Mouse (Mus musculus): ENCODE results near the gene Rnf213. TPM values are rescaled to one million over a fixed set of nuclear protein-coding genes. Genes with fewer than 3 reads are reported as not detected.
A peak's percentile ranks its signal among the peaks of the same experiment; 100 is the strongest.

Rnf213 gene
- polyA plus RNA-seq, 1 experiment from 2014 or later = 12.0 TPM

DNA sequence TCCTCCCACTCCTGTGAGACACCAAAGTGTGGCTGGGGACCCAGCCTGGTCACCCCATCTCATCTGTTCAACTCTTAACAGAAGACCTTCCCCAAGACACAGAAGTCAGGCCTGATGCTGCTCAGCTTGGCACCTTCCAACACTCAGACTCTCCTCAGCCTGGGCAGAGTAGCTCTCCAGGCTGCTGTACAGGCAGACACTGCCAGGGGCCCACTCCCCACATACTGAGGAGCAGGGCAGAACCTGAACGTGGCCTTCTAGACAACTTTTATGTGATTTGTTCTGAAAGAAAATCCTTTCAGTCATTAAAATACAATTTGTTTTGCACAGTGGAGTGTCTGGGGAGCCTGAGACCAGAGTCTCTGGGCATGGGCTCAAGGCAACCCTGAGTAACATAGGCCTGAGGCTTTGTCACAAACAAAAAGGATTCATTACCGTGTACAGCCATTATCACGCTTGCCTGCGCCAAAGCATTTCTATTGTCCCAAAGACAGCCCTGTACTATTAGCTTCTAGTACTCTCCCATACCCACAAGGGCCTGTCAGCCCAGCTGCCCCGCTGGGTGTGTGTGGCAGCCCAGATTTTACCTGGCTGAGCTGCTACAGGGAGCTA lies 116.4 kb downstream of the Rnf213 start:
- Histone ChIP-seq H3K4me2 (ENCODE audit: low read length) (no peak overlapping the region), H3K27me3 (ENCODE audit: control insufficient read depth, insufficient read depth, low read length) (peaks cover 3% of the 10 kb centered on the region; the same call in 1 of the 2 replicates), H3K9me3 (ENCODE audit: control insufficient read depth, low read length) (no peaks in the 10 kb centered on the region), H3K9ac (ENCODE audit: low read length) (no peak overlapping the region), H3K4me1 (ENCODE audit: control insufficient read depth in 2 of 2, insufficient read depth in 2 of 2, low read length in 2 of 2) (no peaks in the 10 kb centered on the region), H3K4me3 (ENCODE audit: control insufficient read depth in 1 of 2, insufficient read depth in 1 of 2, low read depth in 1 of 2, low read length in 2 of 2) (no peak overlapping the region), H3K36me3 (ENCODE audit: control insufficient read depth, insufficient read depth, low read length) (peaks cover 36% of the 10 kb centered on the region), H3K27ac (replicated peaks in 1 of 2; ENCODE audit: control insufficient read depth in 1 of 2, insufficient read depth in 1 of 2, low read depth in 2 of 2, low read length in 2 of 2) (no peak overlapping the region)
- ATAC-seq (ENCODE audit: insufficient number of reproducible peaks, insufficient read depth, low FRiP score, low read depth) = no peak
- 69% methylated on average over 5 of the region's 5 CpGs for WGBS

- ATAC-seq (ENCODE audit: insufficient number of reproducible peaks, insufficient read depth, low FRiP score, low read depth) = no peak
- Histone ChIP-seq H3K27me3 (ENCODE audit: control insufficient read depth, insufficient read depth, low read length) (peaks cover 26% of the 10 kb centered on the region), H3K4me1 (ENCODE audit: control insufficient read depth in 2 of 2, insufficient read depth in 2 of 2, low read length in 2 of 2) (no peaks in the 10 kb centered on the region), H3K9me3 (ENCODE audit: control insufficient read depth, low read length) (no peaks in the 10 kb centered on the region), H3K27ac (replicated peaks in 1 of 2; ENCODE audit: control insufficient read depth in 1 of 2, insufficient read depth in 1 of 2, low read depth in 2 of 2, low read length in 2 of 2) (no peak overlapping the region), H3K4me3 (ENCODE audit: control insufficient read depth in 1 of 2, insufficient read depth in 1 of 2, low read depth in 1 of 2, low read length in 2 of 2) (no peak overlapping the region), H3K36me3 (ENCODE audit: control insufficient read depth, insufficient read depth, low read length) (peaks cover 9% of the 10 kb centered on the region), H3K9ac (ENCODE audit: low read length) (no peak overlapping the region), H3K4me2 (ENCODE audit: low read length) (no peak overlapping the region)
- WGBS = 35% methylated on average over 9 of the region's 9 CpGs
Observed at GRCm38 (mm10) chr11:119513038-119513659, 120.2 kb downstream of the Rnf213 start.

- Histone ChIP-seq H3K27me3 (ENCODE audit: control insufficient read depth, insufficient read depth, low read length) (peaks cover 26% of the 10 kb centered on the region), H3K9ac (ENCODE audit: low read length) (no peak overlapping the region), H3K9me3 (ENCODE audit: control insufficient read depth, low read length) (no peaks in the 10 kb centered on the region), H3K36me3 (ENCODE audit: control insufficient read depth, insufficient read depth, low read length) (no peaks in the 10 kb centered on the region), H3K4me2 (ENCODE audit: low read length) (peak overlapping the region; percentile 50), H3K27ac (replicated peaks in 1 of 2; ENCODE audit: control insufficient read depth in 1 of 2, insufficient read depth in 1 of 2, low read depth in 2 of 2, low read length in 2 of 2) (no peak overlapping the region), H3K4me3 (ENCODE audit: control insufficient read depth in 1 of 2, insufficient read depth in 1 of 2, low read depth in 1 of 2, low read length in 2 of 2) (no peak overlapping the region), H3K4me1 (ENCODE audit: control insufficient read depth in 2 of 2, insufficient read depth in 2 of 2, low read length in 2 of 2) (no peaks in the 10 kb centered on the region)
- WGBS = 45% methylated on average over 16 of the region's 16 CpGs
- ATAC-seq (ENCODE audit: insufficient number of reproducible peaks, insufficient read depth, low FRiP score, low read depth) = no peak
Observed at GRCm38 (mm10) chr11:119514108-119514860, 121.4 kb downstream of the Rnf213 start.

DNA sequence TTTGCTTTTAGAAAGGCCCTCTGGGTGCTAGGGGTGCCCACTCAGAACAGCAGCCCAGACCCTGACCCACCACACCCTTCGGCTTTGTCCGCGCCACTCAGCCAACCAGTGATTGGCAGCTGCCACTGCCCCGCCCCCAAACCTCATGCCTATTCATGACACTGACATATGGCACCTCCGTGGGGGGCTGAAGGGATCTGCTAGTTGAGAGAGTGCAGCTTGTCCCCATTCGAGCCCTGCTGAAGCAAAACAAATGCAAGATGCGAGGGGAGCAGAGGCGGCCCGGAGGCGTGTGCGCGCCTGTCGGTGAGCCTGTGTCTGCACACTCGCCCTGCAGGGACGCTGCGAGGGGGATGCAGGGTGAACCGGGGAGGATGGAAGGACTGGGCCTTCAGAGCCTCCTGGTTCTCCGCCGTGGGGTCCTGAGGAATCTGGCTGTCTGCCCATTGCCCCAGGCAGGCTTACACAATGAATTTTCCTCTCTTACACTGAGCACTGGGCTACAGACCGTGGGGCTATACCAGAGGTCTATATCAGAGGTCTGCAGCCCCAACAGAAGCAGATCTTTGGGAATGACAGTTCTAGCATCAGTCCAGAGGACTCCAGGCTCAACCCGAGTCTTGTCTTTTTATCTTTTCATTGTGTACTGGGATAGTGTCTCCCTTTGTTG lies 122.2 kb downstream of the Rnf213 start:
- H3K4me1 ChIP-seq (ENCODE audit: control insufficient read depth in 2 of 2, insufficient read depth in 2 of 2, low read length in 2 of 2) = no peaks in the 10 kb centered on the region
- peak overlapping the region; percentile 50 for H3K4me2 ChIP-seq (ENCODE audit: low read length)
- no peaks in the 10 kb centered on the region for H3K36me3 ChIP-seq (ENCODE audit: control insufficient read depth, insufficient read depth, low read length)
- no peak for ATAC-seq (ENCODE audit: insufficient number of reproducible peaks, insufficient read depth, low FRiP score, low read depth)
- peaks cover 26% of the 10 kb centered on the region for H3K27me3 ChIP-seq (ENCODE audit: control insufficient read depth, insufficient read depth, low read length)
- H3K4me3 ChIP-seq (ENCODE audit: control insufficient read depth in 1 of 2, insufficient read depth in 1 of 2, low read depth in 1 of 2, low read length in 2 of 2) = peak overlapping the region in 1 of 2 experiments; percentile 20; a peak in 2 of 4 replicates
- no peaks in the 10 kb centered on the region for H3K9me3 ChIP-seq (ENCODE audit: control insufficient read depth, low read length)
- H3K27ac ChIP-seq (replicated peaks in 1 of 2; ENCODE audit: control insufficient read depth in 1 of 2, insufficient read depth in 1 of 2, low read depth in 2 of 2, low read length in 2 of 2) = no peak overlapping the region
- WGBS = 4% methylated on average over 21 of the region's 21 CpGs
- H3K9ac ChIP-seq (ENCODE audit: low read length) = no peak overlapping the region

DNA sequence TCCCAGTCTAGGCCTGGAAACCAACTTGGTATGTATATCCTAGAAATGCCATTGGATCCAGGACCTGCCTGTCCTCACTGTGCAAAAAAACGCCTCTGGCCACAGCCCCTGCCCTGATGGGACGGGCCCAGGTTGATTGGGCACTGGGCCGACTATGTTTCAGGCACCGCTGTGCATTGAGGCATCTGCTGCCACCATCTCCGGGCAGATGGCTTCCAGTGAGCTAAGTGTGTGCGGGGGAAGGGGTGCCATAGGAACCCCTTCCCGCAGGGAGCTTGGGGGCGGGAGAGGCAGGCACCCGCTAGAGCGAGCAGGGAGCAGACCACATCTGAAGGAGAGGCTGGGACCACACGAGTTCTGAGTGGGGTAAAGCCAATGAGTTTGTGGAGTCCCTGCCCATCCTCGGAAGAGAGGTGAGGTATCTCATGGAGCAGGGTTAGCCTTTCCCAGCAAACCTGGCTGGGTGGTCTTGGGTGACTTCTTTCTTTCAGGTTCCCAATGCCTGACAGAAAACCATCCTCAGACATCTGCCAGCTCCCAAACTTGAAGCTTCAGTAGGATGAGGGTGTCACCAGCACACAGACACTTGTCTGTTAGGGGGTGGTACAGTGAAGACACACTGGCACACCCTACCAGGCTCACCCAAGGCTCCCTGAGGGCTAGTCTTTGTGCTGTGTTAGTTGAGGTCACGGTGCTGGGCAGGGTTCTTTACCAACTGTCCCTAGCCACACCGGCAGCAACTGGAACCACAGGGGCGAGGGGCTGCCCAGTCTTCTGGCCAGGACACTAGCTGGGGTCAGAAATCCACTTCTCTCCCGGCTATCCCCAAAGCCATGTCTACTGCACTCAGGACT lies 123.2 kb downstream of the Rnf213 start:
- ATAC-seq (ENCODE audit: insufficient number of reproducible peaks, insufficient read depth, low FRiP score, low read depth) = no peak
- Histone ChIP-seq H3K27ac (replicated peaks in 1 of 2; ENCODE audit: control insufficient read depth in 1 of 2, insufficient read depth in 1 of 2, low read depth in 2 of 2, low read length in 2 of 2) (no peak overlapping the region), H3K4me2 (ENCODE audit: low read length) (no peak overlapping the region), H3K4me3 (ENCODE audit: control insufficient read depth in 1 of 2, insufficient read depth in 1 of 2, low read depth in 1 of 2, low read length in 2 of 2) (no peak overlapping the region), H3K27me3 (ENCODE audit: control insufficient read depth, insufficient read depth, low read length) (peaks cover 26% of the 10 kb centered on the region), H3K36me3 (ENCODE audit: control insufficient read depth, insufficient read depth, low read length) (no peaks in the 10 kb centered on the region), H3K4me1 (ENCODE audit: control insufficient read depth in 2 of 2, insufficient read depth in 2 of 2, low read length in 2 of 2) (no peaks in the 10 kb centered on the region), H3K9ac (ENCODE audit: low read length) (no peak overlapping the region), H3K9me3 (ENCODE audit: control insufficient read depth, low read length) (no peaks in the 10 kb centered on the region)
- 70% methylated on average over 16 of the region's 16 CpGs for WGBS

DNA sequence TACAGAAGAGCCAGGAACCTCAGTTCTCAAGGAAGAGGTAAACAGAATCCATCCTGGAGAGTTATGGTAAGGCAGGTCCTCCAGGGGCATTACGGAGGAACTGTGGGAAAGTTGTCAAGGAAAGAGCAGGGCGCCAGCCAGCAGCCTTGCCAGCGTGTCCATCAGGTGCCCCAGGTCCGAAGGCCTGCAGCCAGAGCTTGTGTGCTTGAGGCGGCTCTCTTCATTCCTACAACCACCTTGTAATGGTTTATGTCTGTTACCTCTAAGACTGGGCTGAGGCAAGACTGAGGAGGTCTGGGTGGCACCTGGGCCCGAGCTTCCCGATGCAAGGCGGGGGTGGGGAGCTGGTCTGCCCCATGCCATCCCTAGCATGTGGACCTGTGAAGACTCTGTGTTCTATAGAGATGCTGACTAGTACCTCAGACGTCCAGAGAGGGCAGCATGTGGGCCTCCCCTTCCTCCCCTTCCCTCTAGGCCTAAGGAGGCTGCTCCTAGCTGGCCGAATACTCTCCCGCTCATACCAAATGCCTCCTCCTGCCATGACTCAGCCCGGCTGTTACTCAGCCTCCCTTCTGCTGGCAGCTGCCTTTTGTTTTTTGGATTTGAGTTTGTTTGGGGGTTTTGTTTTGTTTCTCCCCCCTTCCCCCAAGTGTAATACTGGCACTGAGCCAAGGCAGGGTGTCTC lies 123.9 kb downstream of the Rnf213 start:
- Histone ChIP-seq H3K4me3 (ENCODE audit: control insufficient read depth in 1 of 2, insufficient read depth in 1 of 2, low read depth in 1 of 2, low read length in 2 of 2) (no peak overlapping the region), H3K9ac (ENCODE audit: low read length) (no peak overlapping the region), H3K4me1 (ENCODE audit: control insufficient read depth in 2 of 2, insufficient read depth in 2 of 2, low read length in 2 of 2) (no peaks in the 10 kb centered on the region), H3K27ac (replicated peaks in 1 of 2; ENCODE audit: control insufficient read depth in 1 of 2, insufficient read depth in 1 of 2, low read depth in 2 of 2, low read length in 2 of 2) (no peak overlapping the region), H3K27me3 (ENCODE audit: control insufficient read depth, insufficient read depth, low read length) (peaks cover 26% of the 10 kb centered on the region), H3K36me3 (ENCODE audit: control insufficient read depth, insufficient read depth, low read length) (no peaks in the 10 kb centered on the region), H3K9me3 (ENCODE audit: control insufficient read depth, low read length) (no peaks in the 10 kb centered on the region), H3K4me2 (ENCODE audit: low read length) (no peak overlapping the region)
- 55% methylated on average over 12 of the region's 12 CpGs for WGBS
- ATAC-seq (ENCODE audit: insufficient number of reproducible peaks, insufficient read depth, low FRiP score, low read depth) = no peak
